Mouse (Mus musculus): Measurements from ENCODE around the gene C1qc. TPM values are rescaled to one million over a fixed set of nuclear protein-coding genes. Genes with fewer than 3 reads are reported as not detected.

Gene C1qc
- polyA plus RNA-seq, 1 experiment from 2014 or later = 17.9 TPM

DNA sequence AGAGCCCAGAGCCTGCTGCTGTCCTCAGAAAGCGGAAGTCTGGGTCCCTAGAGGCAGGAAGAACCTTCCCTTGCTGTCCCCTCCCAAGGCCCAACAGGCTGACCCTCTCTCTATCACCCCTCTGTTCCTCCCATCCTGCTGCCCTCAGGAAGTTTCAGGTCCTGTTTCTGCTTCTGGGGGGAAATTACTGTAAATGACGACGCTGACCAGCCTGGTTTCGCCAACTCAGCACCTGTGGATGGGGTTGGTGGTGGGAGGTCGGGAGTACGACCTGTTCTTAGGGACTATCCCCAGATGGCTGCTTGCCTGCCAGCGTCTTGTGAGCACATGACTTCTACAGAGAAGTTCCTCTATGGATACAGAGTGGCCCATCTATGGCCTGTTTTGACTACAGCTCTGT is 6.8 kb downstream of the C1qc start, which contains the start of gene C1qb:
Gene C1qb, minus strand, starts transcription at position 87 of the 400 bp plus-strand sequence.
- H3K27ac ChIP-seq (ENCODE audit: low read length) = no peak within 1 kb of the TSS
- no peaks in the 10 kb centered on the region for H3K9me3 ChIP-seq (ENCODE audit: low read length)
- H3K4me3 ChIP-seq (ENCODE audit: low read length) = no peak within 1 kb of the TSS
- H3K36me3 ChIP-seq (ENCODE audit: insufficient read depth, low read length) = no peaks in the 10 kb centered on the region
- no peaks in the 10 kb centered on the region for H3K4me1 ChIP-seq (ENCODE audit: insufficient read depth, low read length)
- ATAC-seq (ENCODE audit: low FRiP score, low TSS enrichment) = no peak
- 67% methylated on average over 7 of the region's 7 CpGs for WGBS
- H3K27me3 ChIP-seq (ENCODE audit: insufficient read depth, low read length) = 0 out of 2 replicates have a peak, but pooled peaks cover under 1% of the 10 kb centered on the region
- no peak within 1 kb of the TSS for H3K9ac ChIP-seq (replicated peaks; ENCODE audit: low read length)
- no peak within 1 kb of the TSS for H3K4me2 ChIP-seq (replicated peaks; ENCODE audit: low read depth, low read length)

DNA sequence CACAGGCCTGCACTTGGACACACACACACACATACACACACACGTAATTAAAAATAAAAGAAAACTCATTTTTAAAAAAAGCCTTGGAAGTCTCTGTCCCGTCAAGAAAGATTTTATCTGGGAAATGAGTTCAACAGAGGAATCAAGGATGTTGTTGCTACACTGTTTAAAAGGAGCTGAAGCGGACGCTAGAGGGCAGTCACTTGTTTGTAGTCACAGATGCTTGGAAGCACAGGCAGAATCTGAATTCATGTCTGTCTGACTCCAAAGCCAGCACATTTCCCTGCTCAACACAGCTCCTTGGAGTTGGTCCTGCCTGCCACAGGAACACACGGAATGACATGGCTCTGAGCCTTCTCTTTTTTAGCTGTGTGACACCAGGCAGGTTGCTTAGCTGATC is 14.3 kb downstream of the C1qc start:
- Histone ChIP-seq H3K9ac (replicated peaks; ENCODE audit: low read length) (no peak overlapping the region), H3K4me1 (ENCODE audit: insufficient read depth, low read length) (no peaks in the 10 kb centered on the region), H3K9me3 (ENCODE audit: low read length) (no peaks in the 10 kb centered on the region), H3K4me2 (replicated peaks; ENCODE audit: low read depth, low read length) (no peak overlapping the region), H3K36me3 (ENCODE audit: insufficient read depth, low read length) (no peaks in the 10 kb centered on the region), H3K4me3 (ENCODE audit: low read length) (no peak overlapping the region), H3K27ac (ENCODE audit: low read length) (no peak overlapping the region), H3K27me3 (ENCODE audit: insufficient read depth, low read length) (no peaks in the 10 kb centered on the region)
- no peak for ATAC-seq (ENCODE audit: low FRiP score, low TSS enrichment)
- 24% methylated on average over 5 of the region's 5 CpGs for WGBS

DNA sequence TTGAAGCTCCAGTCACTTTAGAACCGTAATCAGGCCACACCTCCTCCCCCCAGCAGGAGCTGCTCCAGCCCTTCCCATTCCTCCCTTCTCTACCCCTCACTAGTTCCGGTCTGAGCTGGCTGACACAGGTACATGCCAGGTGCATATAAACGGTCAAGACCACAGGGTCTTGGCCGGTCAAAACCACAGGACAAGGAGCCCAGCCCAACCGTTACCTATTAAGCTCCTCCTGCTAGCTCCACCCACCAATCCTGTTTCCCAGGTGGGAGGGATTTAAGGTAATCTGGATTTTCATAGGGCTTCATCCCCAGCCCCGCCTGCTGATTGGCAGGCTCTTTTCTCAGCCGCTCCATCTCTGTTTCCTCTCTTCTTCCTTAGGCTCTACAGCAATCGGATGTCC is 14.7 kb downstream of the C1qc start:
- no peak overlapping the region for H3K4me2 ChIP-seq (replicated peaks; ENCODE audit: low read depth, low read length)
- 0 out of 2 replicates have a peak, but pooled peaks have one; percentile 19 for ATAC-seq (ENCODE audit: low FRiP score, low TSS enrichment)
- WGBS = 51% methylated on average over 8 of the region's 8 CpGs

DNA sequence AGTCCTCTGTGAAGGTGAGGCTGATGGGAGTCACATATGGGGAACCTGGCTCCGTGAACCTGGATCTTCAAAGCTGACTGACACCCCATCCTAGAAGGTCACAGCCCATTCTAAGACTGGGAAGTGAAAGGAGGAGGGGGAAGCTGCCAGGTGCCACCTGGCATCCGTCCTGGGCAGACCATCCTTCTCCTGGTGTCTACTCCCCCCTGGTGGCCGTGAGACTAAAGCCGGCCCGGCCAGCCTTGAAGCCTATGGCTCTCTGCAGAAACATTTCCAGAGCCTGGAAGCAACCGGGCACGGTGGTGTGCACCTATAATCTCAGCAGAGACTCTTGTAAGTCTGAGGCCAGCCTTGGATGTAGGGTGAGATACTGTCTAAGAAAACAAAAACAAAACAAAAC is 15.9 kb downstream of the C1qc start:
- no peak overlapping the region for H3K9ac ChIP-seq (replicated peaks; ENCODE audit: low read length)
- no peaks in the 10 kb centered on the region for H3K27me3 ChIP-seq (ENCODE audit: insufficient read depth, low read length)
- H3K36me3 ChIP-seq (ENCODE audit: insufficient read depth, low read length) = no peaks in the 10 kb centered on the region
- H3K4me3 ChIP-seq (ENCODE audit: low read length) = no peak overlapping the region
- H3K9me3 ChIP-seq (ENCODE audit: low read length) = no peaks in the 10 kb centered on the region
- H3K27ac ChIP-seq (ENCODE audit: low read length) = no peak overlapping the region
- 19% methylated on average over 7 of the region's 7 CpGs for WGBS
- ATAC-seq (ENCODE audit: low FRiP score, low TSS enrichment) = peak; percentile 51; the same call in 1 of the 2 replicates
- H3K4me1 ChIP-seq (ENCODE audit: insufficient read depth, low read length) = no peaks in the 10 kb centered on the region
- H3K4me2 ChIP-seq (replicated peaks; ENCODE audit: low read depth, low read length) = no peak overlapping the region

More for the DNA sequence above, 14.7 kb downstream of the C1qc start:
- no peak overlapping the region for H3K4me3 ChIP-seq (ENCODE audit: low read length)
- no peak overlapping the region for H3K9ac ChIP-seq (replicated peaks; ENCODE audit: low read length)
- H3K4me1 ChIP-seq (ENCODE audit: insufficient read depth, low read length) = no peaks in the 10 kb centered on the region
- no peak overlapping the region for H3K27ac ChIP-seq (ENCODE audit: low read length)
- H3K27me3 ChIP-seq (ENCODE audit: insufficient read depth, low read length) = no peaks in the 10 kb centered on the region
- H3K9me3 ChIP-seq (ENCODE audit: low read length) = no peaks in the 10 kb centered on the region
- H3K36me3 ChIP-seq (ENCODE audit: insufficient read depth, low read length) = no peaks in the 10 kb centered on the region

DNA sequence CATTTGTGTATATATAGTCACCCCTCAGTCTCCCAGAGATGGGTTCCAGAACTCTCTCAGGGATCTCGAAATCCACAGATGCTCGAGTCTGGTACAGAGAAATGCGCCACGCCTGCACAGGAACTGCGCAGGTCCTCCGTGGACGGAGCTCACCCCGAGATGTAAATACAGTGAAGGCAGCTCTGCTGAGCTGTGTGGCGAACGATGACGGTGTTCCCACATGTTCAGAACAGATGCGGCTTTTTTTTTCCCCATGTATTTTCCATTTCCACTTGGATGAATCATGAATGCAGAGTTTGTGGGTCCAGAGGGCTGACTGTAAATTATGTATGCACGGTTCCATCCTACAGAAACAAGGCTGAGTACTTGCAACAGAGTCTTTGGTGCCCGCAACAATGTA is 17.9 kb downstream of the C1qc start:
- H3K4me2 ChIP-seq (replicated peaks; ENCODE audit: low read depth, low read length) = no peak overlapping the region
- 88% methylated on average over 14 of the region's 14 CpGs for WGBS

GRCm38 (mm10) chr4:136868371-136868770 is 24.5 kb downstream of the C1qc start:
- no peaks in the 10 kb centered on the region for H3K27me3 ChIP-seq (ENCODE audit: insufficient read depth, low read length)
- H3K4me1 ChIP-seq (ENCODE audit: insufficient read depth, low read length) = peaks cover 9% of the 10 kb centered on the region; the same call in 1 of the 2 replicates
- 76% methylated on average over 6 of the region's 6 CpGs for WGBS
- H3K27ac ChIP-seq (ENCODE audit: low read length) = no peak overlapping the region
- no peaks in the 10 kb centered on the region for H3K36me3 ChIP-seq (ENCODE audit: insufficient read depth, low read length)
- H3K4me3 ChIP-seq (ENCODE audit: low read length) = no peak overlapping the region
- H3K9me3 ChIP-seq (ENCODE audit: low read length) = no peaks in the 10 kb centered on the region
- H3K4me2 ChIP-seq (replicated peaks; ENCODE audit: low read depth, low read length) = no peak overlapping the region
- H3K9ac ChIP-seq (replicated peaks; ENCODE audit: low read length) = no peak overlapping the region
- ATAC-seq (ENCODE audit: low FRiP score, low TSS enrichment) = no peak; the same call in 1 of the 2 replicates

More for the DNA sequence above, 17.9 kb downstream of the C1qc start:
- Histone ChIP-seq H3K27ac (ENCODE audit: low read length) (no peak overlapping the region), H3K4me3 (ENCODE audit: low read length) (no peak overlapping the region), H3K4me1 (ENCODE audit: insufficient read depth, low read length) (no peaks in the 10 kb centered on the region), H3K9ac (replicated peaks; ENCODE audit: low read length) (no peak overlapping the region), H3K9me3 (ENCODE audit: low read length) (no peaks in the 10 kb centered on the region), H3K36me3 (ENCODE audit: insufficient read depth, low read length) (no peaks in the 10 kb centered on the region), H3K27me3 (ENCODE audit: insufficient read depth, low read length) (no peaks in the 10 kb centered on the region)
- ATAC-seq (ENCODE audit: low FRiP score, low TSS enrichment) = no peak

DNA sequence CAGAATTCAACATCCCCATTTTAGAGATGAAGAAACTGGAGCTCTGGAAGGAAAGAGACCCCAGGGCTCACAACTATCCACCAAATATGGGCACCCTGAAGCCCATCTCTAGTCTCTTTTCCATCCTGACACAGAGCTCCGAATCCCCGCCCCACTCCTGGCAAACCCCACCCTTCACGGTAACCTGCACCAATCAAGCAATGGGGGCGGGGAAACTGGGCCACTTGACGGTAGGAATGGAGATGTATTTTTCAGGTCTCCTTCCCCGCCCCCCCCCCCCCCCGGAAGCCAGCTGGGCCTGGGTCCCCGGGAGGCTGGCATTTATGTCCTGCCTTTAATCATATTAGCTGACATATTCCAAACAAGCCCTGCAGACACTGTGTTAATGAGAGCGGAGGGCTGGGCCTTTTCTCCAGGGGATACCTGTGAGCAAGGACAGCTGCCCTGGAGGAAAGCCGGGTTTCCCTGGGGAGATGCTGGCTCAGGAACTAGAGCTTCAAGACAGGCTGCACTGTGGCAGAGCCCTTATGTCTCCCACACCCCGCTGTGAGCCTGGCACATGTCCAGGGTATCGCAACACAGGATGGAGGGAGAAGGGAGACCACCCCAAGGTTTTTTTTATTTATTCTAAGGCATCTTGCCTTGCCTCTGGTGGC is 25.0 kb downstream of the C1qc start:
- 11% methylated on average over 11 of the region's 12 CpGs for WGBS
- no peak overlapping the region for H3K4me3 ChIP-seq (ENCODE audit: low read length)
- peaks cover 9% of the 10 kb centered on the region; the same call in 1 of the 2 replicates for H3K4me1 ChIP-seq (ENCODE audit: insufficient read depth, low read length)
- H3K9ac ChIP-seq (replicated peaks; ENCODE audit: low read length) = no peak overlapping the region
- no peak overlapping the region for H3K27ac ChIP-seq (ENCODE audit: low read length)
- H3K4me2 ChIP-seq (replicated peaks; ENCODE audit: low read depth, low read length) = 0 out of 2 replicates have a peak overlapping the region, but pooled peaks have one; percentile 5
- no peaks in the 10 kb centered on the region for H3K36me3 ChIP-seq (ENCODE audit: insufficient read depth, low read length)
- H3K9me3 ChIP-seq (ENCODE audit: low read length) = no peaks in the 10 kb centered on the region
- ATAC-seq (ENCODE audit: low FRiP score, low TSS enrichment) = no peak
- no peaks in the 10 kb centered on the region for H3K27me3 ChIP-seq (ENCODE audit: insufficient read depth, low read length)

DNA sequence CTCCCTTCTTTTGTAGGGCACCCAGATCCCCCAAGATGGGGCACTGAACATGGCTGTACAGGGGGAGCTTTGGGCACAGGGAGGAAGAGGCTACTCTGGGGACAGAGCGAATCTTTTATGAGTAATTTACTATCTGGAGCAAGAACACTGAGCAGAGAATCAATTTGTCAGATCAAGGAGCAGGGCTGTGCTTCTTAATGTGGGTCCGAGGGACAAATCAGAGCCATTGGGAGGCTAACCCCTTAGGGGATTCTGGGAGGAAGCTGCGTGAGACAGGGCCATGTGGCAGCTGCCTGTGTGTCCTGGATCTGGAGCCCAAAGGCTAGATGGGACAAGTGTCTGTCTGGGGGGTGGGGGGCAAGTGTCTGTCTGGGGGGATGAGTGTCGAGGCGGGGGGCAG is 27.3 kb downstream of the C1qc start:
- 68% methylated on average over 5 of the region's 5 CpGs for WGBS
- Histone ChIP-seq H3K4me1 (ENCODE audit: insufficient read depth, low read length) (peaks cover 13% of the 10 kb centered on the region; the same call in 1 of the 2 replicates), H3K27me3 (ENCODE audit: insufficient read depth, low read length) (no peaks in the 10 kb centered on the region; the same call in 1 of the 2 replicates), H3K36me3 (ENCODE audit: insufficient read depth, low read length) (no peaks in the 10 kb centered on the region), H3K4me2 (replicated peaks; ENCODE audit: low read depth, low read length) (no peak overlapping the region), H3K9me3 (ENCODE audit: low read length) (no peaks in the 10 kb centered on the region), H3K9ac (replicated peaks; ENCODE audit: low read length) (no peak overlapping the region), H3K27ac (ENCODE audit: low read length) (no peak overlapping the region), H3K4me3 (ENCODE audit: low read length) (no peak overlapping the region)
- ATAC-seq (ENCODE audit: low FRiP score, low TSS enrichment) = no peak

- H3K27ac ChIP-seq (ENCODE audit: low read length) = no peak overlapping the region
- peaks cover 13% of the 10 kb centered on the region; the same call in 1 of the 2 replicates for H3K4me1 ChIP-seq (ENCODE audit: insufficient read depth, low read length)
- no peaks in the 10 kb centered on the region for H3K9me3 ChIP-seq (ENCODE audit: low read length)
- no peak overlapping the region for H3K4me3 ChIP-seq (ENCODE audit: low read length)
- ATAC-seq (ENCODE audit: low FRiP score, low TSS enrichment) = no peak
- H3K9ac ChIP-seq (replicated peaks; ENCODE audit: low read length) = no peak overlapping the region
- WGBS = 8% methylated on average over 15 of the region's 15 CpGs
- H3K36me3 ChIP-seq (ENCODE audit: insufficient read depth, low read length) = no peaks in the 10 kb centered on the region
- no peaks in the 10 kb centered on the region; the same call in 1 of the 2 replicates for H3K27me3 ChIP-seq (ENCODE audit: insufficient read depth, low read length)
- H3K4me2 ChIP-seq (replicated peaks; ENCODE audit: low read depth, low read length) = no peak overlapping the region
Observed at GRCm38 (mm10) chr4:136864751-136865470, 28.0 kb downstream of the C1qc start.

DNA sequence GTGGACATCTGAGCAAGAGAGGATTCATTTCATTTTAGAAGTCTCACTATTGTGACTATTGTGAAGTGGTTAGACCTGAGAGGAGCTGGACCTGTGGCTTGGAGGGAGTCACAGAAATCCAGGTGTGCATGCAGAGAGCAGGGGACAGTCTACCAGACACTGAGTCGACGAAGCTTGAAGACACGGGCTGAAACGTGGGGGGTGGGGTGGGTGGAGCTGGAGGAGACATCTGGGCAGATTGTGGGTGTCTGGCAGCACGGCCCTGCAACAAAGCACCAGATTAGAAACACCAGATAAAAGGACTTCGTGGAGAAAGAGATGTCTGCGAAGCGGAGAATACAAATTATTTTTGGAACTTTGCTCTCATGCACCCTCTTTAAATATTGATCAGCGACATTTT is 29.3 kb downstream of the C1qc start:
- H3K36me3 ChIP-seq (ENCODE audit: insufficient read depth, low read length) = no peaks in the 10 kb centered on the region
- H3K9me3 ChIP-seq (ENCODE audit: low read length) = no peaks in the 10 kb centered on the region
- H3K4me2 ChIP-seq (replicated peaks; ENCODE audit: low read depth, low read length) = no peak overlapping the region
- H3K27me3 ChIP-seq (ENCODE audit: insufficient read depth, low read length) = no peaks in the 10 kb centered on the region; the same call in 1 of the 2 replicates
- WGBS = 36% methylated on average over 9 of the region's 9 CpGs
- no peak overlapping the region for H3K27ac ChIP-seq (ENCODE audit: low read length)
- ATAC-seq (ENCODE audit: low FRiP score, low TSS enrichment) = no peak
- H3K4me1 ChIP-seq (ENCODE audit: insufficient read depth, low read length) = peaks cover 13% of the 10 kb centered on the region; the same call in 1 of the 2 replicates
- no peak overlapping the region for H3K9ac ChIP-seq (replicated peaks; ENCODE audit: low read length)
- no peak overlapping the region for H3K4me3 ChIP-seq (ENCODE audit: low read length)

Data from kidney, embryonic 16.5 days (tissue).